Mouse (Mus musculus): ENCODE results near the gene Npm3. TPM values are rescaled to one million over a fixed set of nuclear protein-coding genes. Genes with fewer than 3 reads are reported as not detected.

Npm3 gene
- polyA plus RNA-seq, 1 experiment from 2014 or later = 7.1 TPM

GRCm38 (mm10) chr19:45783933-45784576 lies 34.7 kb upstream of the Npm3 start:
- peaks cover 2% of the 10 kb centered on the region; the same call in 1 of the 2 replicates for H3K36me3 ChIP-seq
- no peaks in the 10 kb centered on the region for H3K27me3 ChIP-seq (replicated peaks)
- WGBS = 32% methylated on average over 17 of the region's 17 CpGs
- H3K4me3 ChIP-seq (replicated peaks) = peak overlapping the region; percentile 98
- H3K9ac ChIP-seq (replicated peaks) = peak overlapping the region; percentile 29; the same call in 1 of the 2 replicates
- peak overlapping the region; percentile 62 for H3K4me2 ChIP-seq
- ATAC-seq (ENCODE audit: low FRiP score) = no peak
- peak overlapping the region; percentile 99 for H3K27ac ChIP-seq (replicated peaks)
- peaks cover 40% of the 10 kb centered on the region for H3K4me1 ChIP-seq
- no peaks in the 10 kb centered on the region for H3K9me3 ChIP-seq (replicated peaks)

- Histone ChIP-seq H3K4me3 (replicated peaks) (peak within 1 kb of the TSS; percentile 98), H3K27ac (replicated peaks) (peak within 1 kb of the TSS; percentile 99), H3K9me3 (replicated peaks) (no peaks in the 10 kb centered on the region), H3K27me3 (replicated peaks) (no peaks in the 10 kb centered on the region), H3K4me2 (peak within 1 kb of the TSS; percentile 67), H3K9ac (replicated peaks) (peak within 1 kb of the TSS; percentile 98), H3K4me1 (peaks cover 44% of the 10 kb centered on the region), H3K36me3 (peaks cover 8% of the 10 kb centered on the region; the same call in 1 of the 2 replicates)
- WGBS = under 1% methylated on average over 70 of the region's 71 CpGs
- ATAC-seq (ENCODE audit: low FRiP score) = peak; percentile 97
Measured at GRCm38 (mm10) chr19:45783181-45783932, 34.0 kb upstream of the Npm3 start, which contains the start of gene Mgea5. TSS of gene Mgea5 (minus strand) at chr19:45783837.

- no peaks in the 10 kb centered on the region for H3K9me3 ChIP-seq (replicated peaks)
- ATAC-seq (ENCODE audit: low FRiP score) = peak; percentile 58
- H3K4me1 ChIP-seq = peaks cover 44% of the 10 kb centered on the region
- H3K4me3 ChIP-seq (replicated peaks) = peak overlapping the region; percentile 98
- H3K36me3 ChIP-seq = peaks cover 17% of the 10 kb centered on the region; the same call in 1 of the 2 replicates
- H3K27me3 ChIP-seq (replicated peaks) = no peaks in the 10 kb centered on the region
- H3K9ac ChIP-seq (replicated peaks) = peak overlapping the region; percentile 98
- H3K4me2 ChIP-seq = peak overlapping the region; percentile 67
- H3K27ac ChIP-seq (replicated peaks) = peak overlapping the region; percentile 99
- WGBS = under 1% methylated on average over 36 of the region's 36 CpGs
Measured at GRCm38 (mm10) chr19:45782315-45783001, 33.1 kb upstream of the Npm3 start.

- peak overlapping the region; percentile 98 for H3K4me3 ChIP-seq (replicated peaks)
- peaks cover 24% of the 10 kb centered on the region for H3K36me3 ChIP-seq
- peak overlapping the region; percentile 67 for H3K4me2 ChIP-seq
Measured at GRCm38 (mm10) chr19:45781676-45782075, 32.3 kb upstream of the Npm3 start.

GRCm38 (mm10) chr19:45780350-45780915 lies 31.0 kb upstream of the Npm3 start:
- no peak overlapping the region for H3K9ac ChIP-seq (replicated peaks)
- 0 out of 2 replicates have a peak overlapping the region, but pooled peaks have one; percentile 13 for H3K4me3 ChIP-seq (replicated peaks)
- 91% methylated on average over 13 of the region's 13 CpGs for WGBS
- H3K27me3 ChIP-seq (replicated peaks) = no peaks in the 10 kb centered on the region
- peak overlapping the region; percentile 67 for H3K4me2 ChIP-seq
- H3K36me3 ChIP-seq = peaks cover 35% of the 10 kb centered on the region
- ATAC-seq (ENCODE audit: low FRiP score) = no peak
- no peaks in the 10 kb centered on the region for H3K9me3 ChIP-seq (replicated peaks)
- H3K4me1 ChIP-seq = peaks cover 44% of the 10 kb centered on the region
- no peak overlapping the region for H3K27ac ChIP-seq (replicated peaks)

More at GRCm38 (mm10) chr19:45781676-45782075, 32.3 kb upstream of the Npm3 start:
- Histone ChIP-seq H3K27ac (replicated peaks) (no peak overlapping the region), H3K9ac (replicated peaks) (no peak overlapping the region), H3K27me3 (replicated peaks) (no peaks in the 10 kb centered on the region), H3K4me1 (peaks cover 44% of the 10 kb centered on the region), H3K9me3 (replicated peaks) (no peaks in the 10 kb centered on the region)
- 61% methylated on average over 8 of the region's 8 CpGs for WGBS
- ATAC-seq (ENCODE audit: low FRiP score) = no peak

- H3K9me3 ChIP-seq (replicated peaks) = no peaks in the 10 kb centered on the region
- H3K27me3 ChIP-seq (replicated peaks) = no peaks in the 10 kb centered on the region
- H3K4me1 ChIP-seq = peaks cover 18% of the 10 kb centered on the region
- H3K4me2 ChIP-seq = no peak overlapping the region
- peaks cover 83% of the 10 kb centered on the region for H3K36me3 ChIP-seq
- H3K4me3 ChIP-seq (replicated peaks) = no peak overlapping the region
- ATAC-seq (ENCODE audit: low FRiP score) = no peak
- H3K27ac ChIP-seq (replicated peaks) = no peak overlapping the region
- H3K9ac ChIP-seq (replicated peaks) = no peak overlapping the region
- WGBS = 84% methylated on average over 2 of the region's 2 CpGs
Measured at GRCm38 (mm10) chr19:45775486-45775885, 26.1 kb upstream of the Npm3 start.

GRCm38 (mm10) chr19:45771501-45771900 lies 22.1 kb upstream of the Npm3 start:
- H3K9me3 ChIP-seq (replicated peaks) = no peaks in the 10 kb centered on the region
- H3K27me3 ChIP-seq (replicated peaks) = no peaks in the 10 kb centered on the region
- no peaks in the 10 kb centered on the region for H3K4me1 ChIP-seq
- no peak overlapping the region for H3K4me3 ChIP-seq (replicated peaks)
- H3K4me2 ChIP-seq = no peak overlapping the region
- H3K27ac ChIP-seq (replicated peaks) = no peak overlapping the region
- WGBS = 95% methylated on average over 5 of the region's 5 CpGs
- H3K36me3 ChIP-seq = peaks cover 95% of the 10 kb centered on the region
- no peak for ATAC-seq (ENCODE audit: low FRiP score)
- H3K9ac ChIP-seq (replicated peaks) = no peak overlapping the region

- no peak overlapping the region for H3K4me3 ChIP-seq (replicated peaks)
- ATAC-seq (ENCODE audit: low FRiP score) = no peak
- no peak overlapping the region for H3K4me2 ChIP-seq
- H3K4me1 ChIP-seq = no peaks in the 10 kb centered on the region
- WGBS = 88% methylated on average over 3 of the region's 3 CpGs
- no peak overlapping the region for H3K9ac ChIP-seq (replicated peaks)
- no peaks in the 10 kb centered on the region for H3K27me3 ChIP-seq (replicated peaks)
- H3K27ac ChIP-seq (replicated peaks) = no peak overlapping the region
- no peaks in the 10 kb centered on the region for H3K9me3 ChIP-seq (replicated peaks)
- H3K36me3 ChIP-seq = peaks cover 81% of the 10 kb centered on the region
Measured at GRCm38 (mm10) chr19:45760810-45761209, 11.4 kb upstream of the Npm3 start.

GRCm38 (mm10) chr19:45758671-45759070 lies 9.3 kb upstream of the Npm3 start:
- Histone ChIP-seq H3K4me2 (no peak overlapping the region), H3K27me3 (replicated peaks) (no peaks in the 10 kb centered on the region)
- 87% methylated on average over 5 of the region's 5 CpGs for WGBS

GRCm38 (mm10) chr19:45753551-45753950 lies 4.2 kb upstream of the Npm3 start:
- H3K36me3 ChIP-seq = peaks cover 61% of the 10 kb centered on the region
- H3K9me3 ChIP-seq (replicated peaks) = no peaks in the 10 kb centered on the region
- no peak overlapping the region for H3K4me3 ChIP-seq (replicated peaks)
- no peak overlapping the region for H3K4me2 ChIP-seq
- H3K9ac ChIP-seq (replicated peaks) = no peak overlapping the region
- H3K4me1 ChIP-seq = peaks cover 11% of the 10 kb centered on the region
- 89% methylated on average over 3 of the region's 3 CpGs for WGBS
- no peaks in the 10 kb centered on the region for H3K27me3 ChIP-seq (replicated peaks)
- H3K27ac ChIP-seq (replicated peaks) = no peak overlapping the region
- no peak for ATAC-seq (ENCODE audit: low FRiP score)

More at GRCm38 (mm10) chr19:45758671-45759070, 9.3 kb upstream of the Npm3 start:
- Histone ChIP-seq H3K9me3 (replicated peaks) (no peaks in the 10 kb centered on the region), H3K9ac (replicated peaks) (no peak overlapping the region), H3K27ac (replicated peaks) (no peak overlapping the region), H3K36me3 (peaks cover 85% of the 10 kb centered on the region), H3K4me1 (no peaks in the 10 kb centered on the region), H3K4me3 (replicated peaks) (no peak overlapping the region)
- ATAC-seq (ENCODE audit: low FRiP score) = no peak

GRCm38 (mm10) chr19:45751881-45752280 lies 2.5 kb upstream of the Npm3 start:
- H3K36me3 ChIP-seq = peaks cover 45% of the 10 kb centered on the region
- no peak for ATAC-seq (ENCODE audit: low FRiP score)
- H3K4me2 ChIP-seq = no peak overlapping the region
- H3K27me3 ChIP-seq (replicated peaks) = peaks cover 5% of the 10 kb centered on the region; the same call in 1 of the 2 replicates
- peaks cover 24% of the 10 kb centered on the region for H3K4me1 ChIP-seq
- 92% methylated on average over 7 of the region's 7 CpGs for WGBS
- H3K27ac ChIP-seq (replicated peaks) = no peak overlapping the region
- H3K9ac ChIP-seq (replicated peaks) = no peak overlapping the region
- no peak overlapping the region for H3K4me3 ChIP-seq (replicated peaks)
- H3K9me3 ChIP-seq (replicated peaks) = no peaks in the 10 kb centered on the region

All from neural tube, embryonic 15.5 days (tissue).